Mouse (Mus musculus): ENCODE measurements around the gene Tmem95. TPM values are rescaled to one million over a fixed set of nuclear protein-coding genes. Genes with fewer than 3 reads are reported as not detected.
A peak's percentile ranks its signal among the peaks of the same experiment; 100 is the strongest.
"Not testable (repeated sequence)": the region's sequence is repeated elsewhere in the genome, so short reads cannot be mapped to it uniquely, and the experiment has no call there.

The Tmem95 gene
- polyA plus RNA-seq, 1 experiment from 2014 or later: not detected

GRCm38 (mm10) chr11:69920266-69921031, 42.6 kb upstream of the Tmem95 start:
- no peaks in the 10 kb centered on the region for H3K27me3 ChIP-seq (replicated peaks; ENCODE audit: control insufficient read depth, insufficient read depth, low read length)
- H3K4me2 ChIP-seq (replicated peaks; ENCODE audit: low read depth): peak overlapping the region; percentile 94
- peaks cover 36% of the 10 kb centered on the region for H3K36me3 ChIP-seq (ENCODE audit: control insufficient read depth, insufficient read depth)
- H3K4me3 ChIP-seq (ENCODE audit: low read depth, low read length): peak overlapping the region; percentile 70
- ATAC-seq: peak; percentile 32
- TF ChIP-seq CTCF (IDR thresholded peaks at IDR 0.05; ENCODE audit: low read depth): no peak; the same call in 1 of the 2 replicates
- WGBS: under 1% methylated on average over 62 of the region's 65 CpGs
- H3K4me1 ChIP-seq (replicated peaks; ENCODE audit: control insufficient read depth, insufficient read depth, low read length): 0 out of 2 replicates have a peak, but pooled peaks cover 5% of the 10 kb centered on the region
- no peaks in the 10 kb centered on the region for H3K9me3 ChIP-seq (ENCODE audit: control insufficient read depth)
- peak overlapping the region; percentile 98 for H3K27ac ChIP-seq (ENCODE audit: low read depth, low read length)
- H3K9ac ChIP-seq (ENCODE audit: low read depth, low read length): peak overlapping the region; percentile 87

GRCm38 (mm10) chr11:69919661-69920265, 41.9 kb upstream of the Tmem95 start:
- H3K4me3 ChIP-seq (ENCODE audit: low read depth, low read length): peak overlapping the region; percentile 70
- H3K4me1 ChIP-seq (replicated peaks; ENCODE audit: control insufficient read depth, insufficient read depth, low read length): 0 out of 2 replicates have a peak, but pooled peaks cover 5% of the 10 kb centered on the region
- no peaks in the 10 kb centered on the region for H3K9me3 ChIP-seq (ENCODE audit: control insufficient read depth)
- peak overlapping the region; percentile 87 for H3K9ac ChIP-seq (ENCODE audit: low read depth, low read length)
- no peak for TF ChIP-seq CTCF (IDR thresholded peaks at IDR 0.05; ENCODE audit: low read depth)
- peak; percentile 20 for ATAC-seq
- H3K27ac ChIP-seq (ENCODE audit: low read depth, low read length): peak overlapping the region; percentile 98
- WGBS: under 1% methylated on average over 17 of the region's 17 CpGs
- no peaks in the 10 kb centered on the region for H3K27me3 ChIP-seq (replicated peaks; ENCODE audit: control insufficient read depth, insufficient read depth, low read length)
- peaks cover 37% of the 10 kb centered on the region for H3K36me3 ChIP-seq (ENCODE audit: control insufficient read depth, insufficient read depth)
- peak overlapping the region; percentile 94 for H3K4me2 ChIP-seq (replicated peaks; ENCODE audit: low read depth)

GRCm38 (mm10) chr11:69919053-69919452, 41.2 kb upstream of the Tmem95 start:
- 0 out of 2 replicates have a peak, but pooled peaks cover 5% of the 10 kb centered on the region for H3K4me1 ChIP-seq (replicated peaks; ENCODE audit: control insufficient read depth, insufficient read depth, low read length)
- H3K4me3 ChIP-seq (ENCODE audit: low read depth, low read length): peak overlapping the region; percentile 70
- H3K27me3 ChIP-seq (replicated peaks; ENCODE audit: control insufficient read depth, insufficient read depth, low read length): no peaks in the 10 kb centered on the region
- no peak for TF ChIP-seq CTCF (IDR thresholded peaks at IDR 0.05; ENCODE audit: low read depth)
- peak overlapping the region; percentile 94 for H3K4me2 ChIP-seq (replicated peaks; ENCODE audit: low read depth)
- peaks cover 37% of the 10 kb centered on the region for H3K36me3 ChIP-seq (ENCODE audit: control insufficient read depth, insufficient read depth)
- no peaks in the 10 kb centered on the region for H3K9me3 ChIP-seq (ENCODE audit: control insufficient read depth)
- no peak overlapping the region for H3K9ac ChIP-seq (ENCODE audit: low read depth, low read length)
- WGBS: 59% methylated on average over 9 of the region's 9 CpGs
- no peak for ATAC-seq
- H3K27ac ChIP-seq (ENCODE audit: low read depth, low read length): peak overlapping the region; percentile 11; the same call in 1 of the 2 replicates

GRCm38 (mm10) chr11:69918118-69918517, 40.3 kb upstream of the Tmem95 start:
- 68% methylated on average over 5 of the region's 5 CpGs for WGBS
- ATAC-seq: no peak
- 0 out of 2 replicates have a peak, but pooled peaks cover 5% of the 10 kb centered on the region for H3K4me1 ChIP-seq (replicated peaks; ENCODE audit: control insufficient read depth, insufficient read depth, low read length)
- H3K4me2 ChIP-seq (replicated peaks; ENCODE audit: low read depth): no peak overlapping the region
- no peaks in the 10 kb centered on the region for H3K9me3 ChIP-seq (ENCODE audit: control insufficient read depth)
- H3K4me3 ChIP-seq (ENCODE audit: low read depth, low read length): no peak overlapping the region
- H3K36me3 ChIP-seq (ENCODE audit: control insufficient read depth, insufficient read depth): peaks cover 41% of the 10 kb centered on the region
- H3K9ac ChIP-seq (ENCODE audit: low read depth, low read length): no peak overlapping the region
- H3K27me3 ChIP-seq (replicated peaks; ENCODE audit: control insufficient read depth, insufficient read depth, low read length): no peaks in the 10 kb centered on the region
- no peak for TF ChIP-seq CTCF (IDR thresholded peaks at IDR 0.05; ENCODE audit: low read depth)
- H3K27ac ChIP-seq (ENCODE audit: low read depth, low read length): no peak overlapping the region

- H3K9me3 ChIP-seq (ENCODE audit: control insufficient read depth): no peaks in the 10 kb centered on the region
- H3K27me3 ChIP-seq (replicated peaks; ENCODE audit: control insufficient read depth, insufficient read depth, low read length): no peaks in the 10 kb centered on the region
- TF ChIP-seq CTCF (IDR thresholded peaks at IDR 0.05; ENCODE audit: low read depth): no peak
- H3K36me3 ChIP-seq (ENCODE audit: control insufficient read depth, insufficient read depth): peaks cover 47% of the 10 kb centered on the region
- H3K4me3 ChIP-seq (ENCODE audit: low read depth, low read length): no peak overlapping the region
- H3K27ac ChIP-seq (ENCODE audit: low read depth, low read length): no peak overlapping the region; the same call in 1 of the 2 replicates
- WGBS: 81% methylated on average over 8 of the region's 8 CpGs
- ATAC-seq: no peak
- H3K4me1 ChIP-seq (replicated peaks; ENCODE audit: control insufficient read depth, insufficient read depth, low read length): 0 out of 2 replicates have a peak, but pooled peaks cover 5% of the 10 kb centered on the region
- H3K9ac ChIP-seq (ENCODE audit: low read depth, low read length): no peak overlapping the region
- H3K4me2 ChIP-seq (replicated peaks; ENCODE audit: low read depth): no peak overlapping the region
Observed at GRCm38 (mm10) chr11:69917379-69917948, 39.6 kb upstream of the Tmem95 start.

GRCm38 (mm10) chr11:69916652-69917378, 39.0 kb upstream of the Tmem95 start:
- not testable (repeated sequence) for H3K9ac ChIP-seq (ENCODE audit: low read depth, low read length); H3K27ac ChIP-seq (ENCODE audit: low read depth, low read length); ATAC-seq; H3K9me3 ChIP-seq (ENCODE audit: control insufficient read depth); H3K27me3 ChIP-seq (replicated peaks; ENCODE audit: control insufficient read depth, insufficient read depth, low read length); H3K4me2 ChIP-seq (replicated peaks; ENCODE audit: low read depth); H3K4me1 ChIP-seq (replicated peaks; ENCODE audit: control insufficient read depth, insufficient read depth, low read length); H3K4me3 ChIP-seq (ENCODE audit: low read depth, low read length)
- WGBS: 59% methylated on average over 7 of the region's 7 CpGs
- H3K36me3 ChIP-seq (ENCODE audit: control insufficient read depth, insufficient read depth): peaks cover 53% of the 10 kb centered on the region

Data from intestine, postnatal 0 days (tissue).